Mouse (Mus musculus): ENCODE data around the gene Agpat2.

The Agpat2 gene

DNA sequence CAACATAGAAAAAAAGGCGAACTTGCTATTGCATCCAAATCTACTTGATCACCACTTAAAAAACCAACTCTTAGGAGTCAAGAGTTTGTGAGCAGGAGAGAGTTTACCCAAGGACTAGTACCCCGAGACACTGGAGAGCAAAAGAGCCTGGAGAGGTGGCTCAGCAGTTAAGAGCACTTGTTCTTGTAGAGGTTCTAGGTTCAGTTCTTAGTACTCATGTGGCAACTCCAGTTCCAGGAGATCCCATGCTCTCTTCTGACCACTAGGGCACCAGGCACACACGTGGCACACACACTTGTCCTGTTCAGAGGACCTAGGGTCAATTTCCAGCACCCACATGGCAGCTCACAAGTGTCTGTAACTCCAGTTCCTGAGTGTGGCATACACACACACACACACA, 21.9 kb upstream of the Agpat2 start:
- DNase-seq (ENCODE audit: low read depth, low spot score), result no peak

DNA sequence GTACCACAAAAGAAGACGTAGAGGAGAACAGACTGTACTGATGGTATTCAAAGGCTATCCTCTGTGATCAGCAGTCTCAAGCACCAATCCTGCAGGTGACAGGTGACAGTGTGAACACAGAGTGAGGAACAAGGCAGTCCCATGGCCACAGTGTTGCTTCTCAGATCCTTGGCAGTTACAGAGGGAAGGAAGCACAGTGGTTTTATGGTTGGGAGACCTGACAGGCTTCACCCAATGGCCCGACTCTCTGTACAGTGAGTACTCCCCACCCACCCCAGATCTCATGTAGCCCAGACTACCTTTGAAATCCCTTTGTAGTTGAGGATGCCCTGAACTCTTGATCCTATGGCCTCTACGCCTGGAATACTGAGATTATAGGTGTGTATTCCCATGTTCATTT, 21.2 kb upstream of the Agpat2 start:
- DNase-seq (ENCODE audit: low read depth, low spot score), result no peak

DNA sequence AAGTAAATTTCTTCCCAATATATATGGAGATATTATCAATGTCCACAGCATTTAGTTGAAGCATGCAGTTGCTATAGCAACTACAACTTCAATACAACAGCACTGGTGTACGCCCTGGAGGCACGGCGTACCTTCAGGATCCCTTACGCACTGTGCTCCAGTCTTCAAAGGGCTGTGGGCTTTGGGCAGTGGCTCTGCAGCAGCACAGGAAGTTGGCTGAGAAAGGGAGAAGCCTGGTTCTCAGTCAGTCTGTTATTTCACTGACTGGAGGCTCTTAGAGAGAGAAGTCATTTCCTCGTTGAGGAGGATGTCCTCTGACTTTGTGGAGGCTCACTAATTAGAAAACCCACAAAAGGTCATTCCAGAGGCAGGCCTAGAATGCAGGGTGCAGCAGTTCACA, 18.8 kb upstream of the Agpat2 start:
- DNase-seq (ENCODE audit: low read depth, low spot score), result no peak

DNA sequence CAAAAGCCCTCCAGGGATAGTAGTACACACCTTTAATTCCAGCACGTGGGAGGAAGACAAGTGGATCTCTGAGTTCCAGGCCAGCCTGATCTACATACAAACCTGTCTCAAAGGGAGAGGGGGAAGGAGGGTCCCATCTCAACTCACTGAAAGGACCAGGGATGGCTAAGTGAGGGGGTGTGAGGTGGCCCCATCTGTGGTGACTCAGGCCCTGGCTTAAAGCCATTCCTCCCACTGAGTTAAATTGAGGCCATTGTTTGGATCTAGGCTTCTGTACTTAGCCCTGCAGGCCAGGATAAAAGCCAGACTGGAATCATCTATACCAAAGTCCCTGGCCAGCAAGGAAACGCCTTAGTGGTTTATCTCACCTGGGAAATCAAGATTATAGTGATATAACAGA, 17.0 kb upstream of the Agpat2 start:
- no peak for DNase-seq (ENCODE audit: low read depth, low spot score)

DNA sequence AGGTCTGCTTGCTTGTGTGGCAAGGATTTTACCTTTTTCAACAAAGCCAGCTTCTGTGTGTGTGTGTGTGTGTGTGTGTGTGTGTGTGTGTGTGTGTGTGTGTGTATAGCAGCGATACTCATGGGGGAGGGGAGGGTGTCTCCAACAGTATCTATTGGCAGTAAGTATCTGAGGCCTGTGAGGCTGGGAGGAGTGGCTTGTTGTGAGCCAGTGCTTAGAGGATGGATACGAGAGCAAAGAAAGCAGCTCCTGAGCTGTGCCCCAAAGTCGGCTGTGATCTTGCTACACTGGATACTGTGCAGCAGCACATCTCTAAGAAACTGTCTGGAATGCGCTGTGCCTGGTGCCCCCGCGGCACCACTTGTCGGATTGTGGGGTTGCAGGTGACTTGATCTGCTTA, 13.7 kb upstream of the Agpat2 start:
- DNase-seq (ENCODE audit: low read depth, low spot score), result no peak

DNA sequence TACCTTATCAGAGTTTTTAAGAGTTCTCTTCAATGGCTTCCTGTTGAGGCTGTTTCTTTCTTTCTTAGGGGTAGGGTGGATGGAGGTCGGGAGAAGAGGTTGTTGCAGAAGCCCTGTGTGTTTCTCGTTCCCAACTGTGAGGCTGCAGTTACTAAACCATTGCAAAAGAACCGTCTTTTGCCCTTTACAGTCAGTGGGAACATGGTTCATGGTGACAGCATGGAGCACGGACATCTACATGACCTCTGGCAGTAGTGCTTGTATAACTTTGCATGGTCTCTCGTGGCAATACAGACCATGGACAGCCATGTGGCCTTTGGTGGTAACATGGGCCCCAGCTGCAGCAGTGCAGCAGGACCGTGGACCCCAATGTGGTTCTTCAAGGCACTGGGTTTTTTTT, 13.1 kb upstream of the Agpat2 start:
- DNase-seq (ENCODE audit: low read depth, low spot score), result no peak

DNA sequence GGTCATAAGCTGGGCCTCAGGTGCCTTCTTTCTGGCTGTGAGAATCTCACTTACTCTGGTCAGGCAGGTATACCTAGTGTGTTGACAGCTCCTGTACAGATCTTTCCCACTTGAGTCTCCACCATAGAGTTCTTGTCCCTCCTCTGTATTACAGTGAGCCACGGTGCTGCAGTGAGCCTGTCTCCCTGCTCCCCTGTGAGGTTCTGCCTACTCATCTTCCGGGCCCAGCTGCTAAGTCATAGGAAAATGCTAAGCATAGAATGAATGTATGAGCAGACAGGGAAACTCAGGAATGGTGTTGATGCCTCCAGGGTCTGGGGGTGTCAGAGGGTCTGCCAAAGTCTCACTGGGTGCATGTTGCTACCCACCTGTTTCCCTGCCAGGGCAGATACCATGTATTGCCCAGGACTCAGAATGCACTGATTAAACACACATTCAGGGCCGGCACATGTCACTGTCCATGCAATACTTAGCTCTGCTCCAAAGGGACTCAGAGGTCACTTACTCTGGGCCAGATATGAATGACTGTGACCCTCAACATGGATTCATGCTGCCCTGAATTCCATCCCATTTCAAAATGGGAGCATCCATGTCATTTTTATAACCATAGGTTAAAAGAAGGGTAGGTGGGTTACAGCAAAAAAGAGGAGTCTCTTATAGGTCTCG, 11.4 kb upstream of the Agpat2 start:
- no peak for DNase-seq (ENCODE audit: low read depth, low spot score)

DNA sequence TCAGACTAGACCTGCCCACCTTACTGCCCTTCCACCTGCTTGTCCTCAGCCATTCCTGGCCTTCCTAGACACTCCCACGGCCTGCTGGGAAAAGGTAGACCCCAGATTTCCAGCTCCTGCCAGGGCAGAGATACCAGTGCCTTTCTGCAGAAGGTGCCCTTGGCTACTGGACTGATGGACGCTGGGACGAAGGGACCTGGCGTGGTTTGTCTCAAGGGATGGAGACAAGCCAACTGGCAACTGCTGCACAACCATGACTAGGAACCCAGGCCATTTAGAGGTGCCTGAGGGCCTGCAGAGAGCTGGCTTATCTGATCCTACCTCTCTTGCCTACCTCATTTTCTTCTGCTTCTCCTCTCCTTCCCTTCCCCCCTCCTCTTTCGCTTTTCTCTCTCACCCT, 10.7 kb upstream of the Agpat2 start:
- no peak for DNase-seq (ENCODE audit: low read depth, low spot score)

GRCm38 (mm10) chr2:26611896-26612295, 7.7 kb upstream of the Agpat2 start:
- DNase-seq (ENCODE audit: low read depth, low spot score), result no peak

DNA sequence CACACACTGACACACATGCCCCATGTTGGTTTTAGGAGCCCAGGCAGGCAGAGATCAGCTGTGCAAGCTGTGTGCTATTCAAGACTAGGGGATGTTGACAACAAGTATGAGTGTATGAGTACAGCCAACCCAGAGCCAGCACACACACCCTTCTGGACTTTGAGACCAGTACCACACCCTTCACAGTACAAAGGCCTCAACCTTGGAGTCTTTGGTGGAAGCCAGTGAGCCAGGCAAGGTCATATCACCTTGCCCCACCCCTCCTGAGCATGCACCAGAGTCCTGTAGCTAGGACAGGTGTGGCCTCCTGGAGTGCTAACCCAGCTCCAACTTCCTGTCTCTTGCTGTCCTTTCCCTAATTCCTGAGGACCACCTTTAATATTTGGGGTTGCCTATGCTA, 6.8 kb upstream of the Agpat2 start:
- DNase-seq (ENCODE audit: low read depth, low spot score), result no peak

GRCm38 (mm10) chr2:26610526-26610925, 6.3 kb upstream of the Agpat2 start:
- DNase-seq (ENCODE audit: low read depth, low spot score), result no peak

- no peak for DNase-seq (ENCODE audit: low read depth, low spot score)
Observed at GRCm38 (mm10) chr2:26609261-26609661, 5.0 kb upstream of the Agpat2 start.

DNA sequence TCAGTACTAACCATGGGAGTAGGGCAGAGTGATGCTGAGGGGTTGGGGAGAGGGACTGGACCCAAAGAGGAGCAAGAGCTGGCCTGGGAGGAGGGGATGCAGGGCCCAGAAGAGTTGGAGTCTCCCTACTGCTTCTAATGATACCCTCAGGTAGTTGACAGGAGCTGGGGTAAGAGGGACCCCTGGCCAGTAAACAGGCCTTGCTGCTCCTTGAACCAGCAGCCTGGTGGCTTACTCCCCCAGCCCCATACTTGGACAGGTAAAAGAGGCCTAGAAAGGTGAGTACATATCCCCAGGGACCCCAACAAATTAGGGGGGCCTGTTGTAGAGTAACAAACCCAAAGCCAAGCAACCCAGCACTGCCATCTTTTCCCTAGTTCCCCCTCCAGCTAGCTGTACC, 4.6 kb upstream of the Agpat2 start:
- DNase-seq (ENCODE audit: low read depth, low spot score), result no peak

GRCm38 (mm10) chr2:26607056-26607910, 3.1 kb upstream of the Agpat2 start:
- DNase-seq (ENCODE audit: low read depth, low spot score), result no peak

GRCm38 (mm10) chr2:26606579-26606978, 2.4 kb upstream of the Agpat2 start:
- DNase-seq (ENCODE audit: low read depth, low spot score), result no peak

- no peak for DNase-seq (ENCODE audit: low read depth, low spot score)
Observed at GRCm38 (mm10) chr2:26605331-26605730, 1.1 kb upstream of the Agpat2 start.

GRCm38 (mm10) chr2:26603159-26603558, 1.1 kb downstream of the Agpat2 start:
- DNase-seq (ENCODE audit: low read depth, low spot score), result no peak

DNA sequence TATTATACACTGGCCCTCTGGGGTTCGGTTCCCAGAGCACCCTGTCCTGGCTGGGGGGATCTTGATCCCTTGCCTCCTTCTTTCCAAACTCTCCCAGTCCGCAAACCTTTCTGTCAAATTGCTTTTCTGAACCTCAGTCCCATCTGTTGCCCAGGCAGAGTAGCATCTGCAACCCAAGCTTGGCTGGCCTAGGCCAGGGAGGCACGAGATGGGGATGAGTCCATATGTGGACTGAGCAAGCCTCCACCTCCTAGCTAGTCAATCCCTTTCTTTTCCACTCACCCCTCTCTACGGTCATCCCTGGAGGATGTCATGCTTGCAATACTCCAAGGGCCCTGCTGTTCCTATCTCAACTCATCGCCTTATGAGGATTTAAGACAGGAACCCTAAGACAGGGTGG, 1.6 kb downstream of the Agpat2 start:
- DNase-seq (ENCODE audit: low read depth, low spot score), result no peak

DNA sequence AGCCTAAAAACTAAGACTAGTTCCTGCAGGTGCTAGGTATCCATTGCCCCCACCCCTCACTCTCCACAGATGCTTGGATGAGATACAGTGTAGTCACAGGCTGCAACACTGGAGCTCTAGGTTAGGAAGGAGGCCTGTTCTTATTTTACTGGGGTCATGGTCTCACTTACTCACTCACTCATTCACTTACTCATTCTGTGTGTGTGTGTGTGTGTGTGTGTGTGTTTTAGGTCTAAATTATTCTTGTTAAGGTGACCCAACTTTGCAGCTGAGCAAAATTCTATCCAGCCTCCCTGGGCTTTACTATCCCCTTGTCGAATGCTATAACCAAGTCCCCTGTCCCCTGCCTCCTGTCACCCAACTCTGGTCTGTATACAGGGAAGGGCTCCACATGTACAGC, 2.6 kb downstream of the Agpat2 start:
- no peak for DNase-seq (ENCODE audit: low read depth, low spot score)

- no peak for DNase-seq (ENCODE audit: low read depth, low spot score)
Observed at GRCm38 (mm10) chr2:26600664-26601063, 3.6 kb downstream of the Agpat2 start.

DNA sequence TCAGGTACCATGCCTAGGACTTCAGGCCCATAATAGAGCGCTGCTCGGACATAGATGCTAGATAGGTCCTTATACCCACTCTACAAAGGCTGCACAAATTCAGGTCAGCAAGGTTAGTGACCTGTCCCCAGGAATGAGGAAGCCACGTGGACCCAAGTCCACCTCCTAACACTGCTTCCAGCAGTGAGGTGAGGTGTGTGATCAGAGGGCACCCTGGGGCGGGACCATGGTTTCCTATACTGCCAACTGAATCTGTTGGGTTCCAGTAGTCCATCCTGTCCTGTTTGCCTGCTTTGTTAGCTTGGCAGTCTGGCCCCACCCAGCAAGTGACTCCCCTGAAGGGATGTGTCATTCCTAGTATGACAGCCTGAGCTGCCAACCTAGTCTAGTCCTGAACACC, 4.3 kb downstream of the Agpat2 start:
- DNase-seq (ENCODE audit: low read depth, low spot score), result no peak

GRCm38 (mm10) chr2:26598462-26598861, 5.8 kb downstream of the Agpat2 start:
- DNase-seq (ENCODE audit: low read depth, low spot score), result no peak

GRCm38 (mm10) chr2:26597810-26598209, 6.4 kb downstream of the Agpat2 start:
- DNase-seq (ENCODE audit: low read depth, low spot score), result no peak

All from embryo, embryonic 11.5 days (tissue).